Mouse (Mus musculus): ENCODE measurements at regions not wholly inside any gene's neighbourhood (a gene's known extent, or its start where the extent isn't known, plus 50 kb on each side); places are given as distances from the start of the nearest gene placed in this dataset.

DNA sequence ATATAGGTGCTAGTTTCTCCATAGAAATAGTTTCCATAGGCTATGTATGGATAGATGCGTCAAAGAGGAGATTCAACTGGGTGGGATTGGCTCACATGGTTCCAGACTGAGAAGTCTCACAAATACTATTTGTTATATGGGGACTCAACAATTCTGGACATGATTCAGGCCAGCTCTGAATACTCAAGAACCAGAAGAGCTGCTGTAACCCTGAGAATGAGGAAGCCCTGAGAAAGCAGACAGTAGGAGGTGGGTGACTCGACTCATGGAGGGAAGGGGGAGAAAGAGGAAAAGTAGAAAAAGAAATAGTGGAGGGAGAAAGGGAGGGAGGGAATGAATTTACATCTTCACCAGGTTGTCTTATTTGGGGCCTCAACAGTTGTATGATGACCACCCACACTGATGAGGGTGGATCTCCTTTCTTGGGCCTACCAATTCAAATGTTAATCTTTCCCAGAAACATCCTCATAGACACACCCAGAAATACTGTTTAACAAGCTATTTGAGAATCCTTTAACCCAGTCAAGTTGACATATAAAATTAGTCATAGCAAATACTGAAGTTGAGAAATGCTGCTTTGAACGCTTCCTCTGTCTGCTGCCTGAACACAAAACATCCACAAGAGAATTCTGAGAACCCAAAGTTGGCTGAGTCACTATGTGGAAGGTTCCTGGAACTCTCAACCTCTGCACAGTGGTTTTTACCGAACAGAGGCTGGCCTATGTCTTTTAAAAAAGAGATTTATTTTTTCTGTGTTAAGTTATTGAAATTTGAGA, 54.8 kb upstream of the Ccdc80 start:
- TF ChIP-seq POLR2A (IDR thresholded peaks at IDR 0.05; ENCODE audit: borderline replicate concordance, low read depth, low read length), result no peak
- no peak for TF ChIP-seq CTCF (IDR thresholded peaks at IDR 0.05; ENCODE audit: low read depth, low read length)
